Mouse (Mus musculus) heart, adult 18-20 months (tissue): ENCODE measurements around the gene Rgs9. TPM values are rescaled to one million over a fixed set of nuclear protein-coding genes. Genes with fewer than 3 reads are reported as not detected.

Source experiments
- DNase-seq, 2 experiments: peaks; one replicate each; pipeline ENCODE4 v3.0.0; 2021 to 2022; ENCODE audit warnings: mixed read lengths in 1 of 2
- total RNA-seq, 2 experiments: library from RNA; stranded (reverse); gene quantifications; 2 replicates each; pipeline ENCODE4 v1.2.3; 2021

Gene Rgs9
- total RNA-seq, 2 experiments from 2014 or later, result 0.27 to 0.41 TPM

- DNase-seq, result no peak
Observed at GRCm38 (mm10) chr11:109240126-109240525, 57.8 kb downstream of the Rgs9 start.

DNA sequence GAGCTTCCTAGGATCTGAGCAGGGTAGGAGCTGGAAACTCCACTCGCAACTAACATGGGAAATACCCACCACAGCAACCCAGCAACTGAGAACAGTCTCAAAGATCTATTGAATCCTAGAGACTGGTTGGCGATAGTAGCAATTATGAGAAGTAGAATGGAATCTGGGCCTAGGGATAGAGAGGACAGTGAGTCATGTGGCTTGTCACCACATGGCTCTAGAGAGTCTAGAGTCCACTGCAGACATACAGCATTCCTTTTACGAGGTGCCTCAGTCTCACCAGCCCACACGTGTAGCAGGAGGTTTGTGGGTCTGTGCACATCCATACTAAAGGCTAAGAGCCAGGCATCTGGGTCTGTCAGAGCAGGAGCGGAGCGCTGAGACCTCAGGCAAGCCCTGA is 59.3 kb downstream of the Rgs9 start:
- DNase-seq, result no peak

GRCm38 (mm10) chr11:109237796-109238195 is 60.1 kb downstream of the Rgs9 start:
- no peak for DNase-seq

GRCm38 (mm10) chr11:109233627-109234026 is 64.3 kb downstream of the Rgs9 start:
- no peak for DNase-seq

GRCm38 (mm10) chr11:109232811-109233210 is 65.1 kb downstream of the Rgs9 start:
- no peak for DNase-seq

- no peak for DNase-seq
Observed at GRCm38 (mm10) chr11:109227139-109227538, 70.8 kb downstream of the Rgs9 start.

- DNase-seq, result no peak
Observed at GRCm38 (mm10) chr11:109221209-109222007, 76.5 kb downstream of the Rgs9 start.

DNA sequence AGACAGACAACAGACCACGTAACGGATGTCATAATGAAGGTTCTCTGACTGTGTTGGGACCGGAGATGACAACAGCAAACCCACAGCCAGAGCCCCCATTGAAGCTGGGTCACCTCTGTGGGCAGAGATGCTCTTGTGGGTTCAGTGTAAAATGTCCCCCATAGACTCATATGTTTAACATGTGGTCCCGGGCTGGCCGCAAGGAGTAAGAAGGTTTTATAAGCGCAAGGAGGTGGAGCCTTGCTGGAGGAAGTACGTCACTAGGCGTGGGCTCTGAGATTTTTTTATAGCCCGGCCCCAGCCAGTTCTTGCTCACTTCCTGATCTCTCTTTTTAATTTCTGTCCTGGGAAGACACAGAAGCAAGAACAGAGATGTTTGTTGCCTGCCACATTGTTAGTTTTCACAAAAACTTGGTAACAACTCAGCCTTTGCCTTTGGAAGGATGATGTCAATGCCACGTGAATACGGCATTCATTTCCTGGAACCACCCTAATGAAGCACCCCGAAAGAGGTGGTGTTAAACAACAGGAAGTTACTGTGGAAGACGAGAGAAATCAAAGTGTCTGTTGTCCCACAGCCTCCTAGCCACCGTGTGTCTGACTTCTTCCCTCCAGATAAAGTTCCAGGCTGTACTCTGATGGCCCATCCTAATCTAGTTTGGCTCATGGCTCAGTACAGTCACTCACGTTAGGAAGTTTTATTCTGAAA is 79.1 kb downstream of the Rgs9 start:
- DNase-seq, result no peak

DNA sequence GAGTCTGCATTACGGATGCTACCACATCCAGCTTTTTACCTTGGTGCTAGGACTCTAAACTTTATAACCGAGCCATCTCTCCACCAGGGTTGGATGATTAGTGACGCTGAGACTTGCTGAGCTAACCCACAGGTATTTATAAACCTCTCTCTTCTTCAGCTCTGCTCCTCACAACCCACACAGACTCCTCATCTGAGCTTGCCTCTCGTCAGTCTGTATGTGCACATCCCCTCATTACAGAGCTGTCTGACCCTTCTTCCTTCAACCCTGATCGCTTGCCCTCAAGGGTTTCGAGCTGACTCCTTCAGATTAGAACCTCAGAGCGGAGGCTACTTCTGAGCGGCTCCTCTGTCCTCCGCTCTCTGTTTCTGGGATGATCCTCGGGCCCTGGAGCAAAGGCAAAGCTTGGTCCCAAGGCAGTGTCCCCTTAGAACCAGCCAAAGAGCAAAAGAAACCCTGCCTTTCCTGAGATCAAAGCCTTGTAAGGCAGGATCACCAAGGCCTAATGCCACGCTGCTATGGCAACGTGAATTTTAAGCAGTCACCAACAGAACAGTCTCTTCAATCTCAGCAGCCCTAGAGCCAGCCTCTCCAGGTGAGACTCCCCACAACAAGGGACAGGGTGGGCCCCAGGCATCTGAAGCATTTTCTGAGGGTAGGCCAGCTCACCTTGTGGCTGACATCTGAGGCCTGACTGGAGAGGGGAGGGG is 79.9 kb downstream of the Rgs9 start:
- DNase-seq, result no peak

GRCm38 (mm10) chr11:109210772-109211171 is 87.2 kb downstream of the Rgs9 start:
- DNase-seq, result no peak

GRCm38 (mm10) chr11:109210341-109210740 is 87.6 kb downstream of the Rgs9 start:
- DNase-seq, result no peak

GRCm38 (mm10) chr11:109206732-109207131 is 91.2 kb downstream of the Rgs9 start:
- no peak for DNase-seq

DNA sequence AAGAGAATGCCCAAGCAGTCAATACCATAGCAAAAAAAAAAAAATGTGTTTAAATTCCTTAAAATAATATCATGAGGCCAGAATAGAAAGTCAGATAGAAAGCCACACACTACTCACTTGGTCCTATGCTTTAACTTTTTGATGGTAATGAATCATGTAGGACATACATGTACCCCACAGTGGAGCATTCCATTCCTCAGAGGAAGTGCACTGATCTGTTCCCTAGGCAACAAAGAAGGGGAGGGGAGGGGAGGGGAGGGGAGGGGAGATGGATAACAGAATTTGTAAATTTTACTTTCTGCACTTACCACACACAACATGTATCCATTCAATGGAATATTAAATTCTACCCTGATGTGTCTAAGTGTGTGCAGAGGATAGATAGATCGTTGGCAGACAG is 91.9 kb downstream of the Rgs9 start:
- no peak for DNase-seq

- DNase-seq, result no peak
Observed at GRCm38 (mm10) chr11:109199612-109200293, 98.2 kb downstream of the Rgs9 start.

GRCm38 (mm10) chr11:109192673-109193557 is 105.0 kb downstream of the Rgs9 start:
- peak; percentile 42 to 81 for DNase-seq

GRCm38 (mm10) chr11:109188235-109188634 is 109.7 kb downstream of the Rgs9 start:
- DNase-seq, result no peak

- no peak for DNase-seq
Observed at GRCm38 (mm10) chr11:109187631-109188184, 110.2 kb downstream of the Rgs9 start.

GRCm38 (mm10) chr11:109181118-109181517 is 116.8 kb downstream of the Rgs9 start:
- no peak for DNase-seq

DNA sequence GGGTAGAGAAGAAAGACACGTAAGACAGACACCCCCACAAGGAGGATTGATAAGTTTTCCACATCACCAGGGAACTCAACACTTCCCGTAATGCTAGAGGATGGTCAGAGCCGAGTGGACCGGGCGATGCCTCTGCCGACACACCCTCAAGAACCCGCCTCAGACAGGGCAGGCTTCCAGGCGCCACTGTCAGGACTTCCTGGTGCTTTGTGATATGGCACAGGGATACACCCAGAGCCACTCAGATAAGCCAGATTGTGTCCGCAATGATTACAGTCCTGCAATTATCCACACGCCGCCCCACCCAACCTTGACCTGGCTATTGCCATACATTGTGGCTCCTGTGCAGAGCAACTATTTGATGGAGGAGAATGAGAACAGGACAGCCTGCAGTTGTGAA is 117.6 kb downstream of the Rgs9 start:
- DNase-seq, result peak in 1 of 2 experiments; percentile 8

- peak; percentile 25 to 51 for DNase-seq
Observed at GRCm38 (mm10) chr11:109178788-109179518, 119.0 kb downstream of the Rgs9 start.
